Mouse (Mus musculus) mesoderm, embryonic 11.5 days (tissue): ENCODE measurements around the gene Gjb3.

Source experiments
- DNase-seq: peaks from one replicate; pipeline ENCODE4 v3.0.0-alpha.2; 2012; ENCODE audit warnings: low read depth, low spot score

Gjb3 gene

DNA sequence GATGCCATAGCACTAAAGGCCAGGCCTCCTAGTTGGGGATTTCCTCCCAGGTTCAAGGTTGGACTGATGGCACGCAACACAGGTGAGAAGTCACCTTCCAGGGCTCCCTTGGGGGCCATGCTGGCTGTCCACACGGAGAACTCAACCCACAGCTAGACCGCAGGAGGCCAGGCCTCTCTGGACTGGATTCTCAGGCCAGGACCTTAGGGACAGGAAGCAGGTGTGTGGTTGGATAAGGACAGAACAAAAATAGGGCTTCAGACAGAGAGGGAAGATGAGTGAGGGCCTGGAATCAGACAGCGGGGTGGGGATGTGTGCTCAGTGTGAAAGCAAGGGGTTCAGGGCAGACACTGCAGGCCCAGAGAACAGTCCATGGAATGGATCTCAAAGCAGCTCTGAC, 43.7 kb downstream of the Gjb3 start:
- DNase-seq = no peak

DNA sequence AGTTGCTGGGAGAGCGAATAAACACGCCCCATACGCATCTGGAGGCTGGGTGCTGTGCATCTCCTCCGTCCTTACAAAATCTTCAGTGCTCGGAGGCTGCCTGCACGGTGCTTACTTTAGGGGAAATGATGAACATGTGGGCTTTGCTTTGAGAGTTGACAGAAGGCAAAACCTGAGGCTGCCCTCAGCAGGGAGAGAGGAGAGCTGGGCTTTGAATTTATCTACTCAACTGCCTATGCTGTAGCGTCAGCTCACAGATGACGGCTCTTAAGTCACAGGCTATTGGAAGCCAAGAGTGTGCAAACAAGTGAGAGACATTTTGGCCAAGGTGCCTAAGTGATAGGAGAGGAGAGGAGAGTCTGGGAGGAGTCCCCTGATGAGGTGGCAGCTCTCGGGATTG, 51.4 kb downstream of the Gjb3 start:
- DNase-seq = no peak

- DNase-seq = no peak
Measured at GRCm38 (mm10) chr4:127278451-127279001, 52.1 kb downstream of the Gjb3 start.
